Mouse (Mus musculus) urinary bladder, adult 18-20 months (tissue): Measurements from ENCODE around the gene Casc1.
A peak's percentile ranks its signal among the peaks of the same experiment; 100 is the strongest.

Experiments used
- DNase-seq, 2 experiments: peaks; one replicate each; pipeline ENCODE4 v3.0.0; 2022; ENCODE audit warnings: low spot score in 2 of 2, mixed read lengths in 2 of 2

Gene Casc1

DNA sequence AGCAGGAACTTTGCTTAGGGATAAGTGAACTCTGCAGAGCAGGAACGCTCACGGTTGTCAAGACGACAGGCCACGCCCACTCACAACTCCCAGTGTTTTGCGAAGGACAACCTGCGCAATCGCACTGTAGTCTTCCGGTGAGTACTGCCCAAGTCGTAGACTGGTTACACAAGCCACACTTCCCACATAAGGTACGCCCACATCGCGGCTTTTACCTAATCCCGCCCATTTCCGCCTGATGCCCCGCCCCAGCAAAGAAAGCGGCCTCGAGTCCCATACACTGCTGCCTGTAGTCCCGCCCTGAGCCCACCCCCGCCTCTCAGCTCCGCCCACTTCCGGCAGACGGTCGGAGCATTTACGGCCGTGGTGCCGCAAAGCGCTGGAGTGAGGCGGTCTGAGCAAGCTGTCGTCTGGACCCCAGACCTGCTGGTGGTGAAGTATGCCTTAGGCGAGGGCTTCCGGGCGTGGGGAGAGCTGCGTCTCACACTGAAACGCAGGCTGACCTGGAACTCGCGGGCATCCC is at the start of gene Casc1, which contains the start of gene Etfrf1:
Gene Casc1, minus strand, starts transcription at position 190 of the 523 bp plus-strand sequence.
Gene Etfrf1, plus strand, starts transcription at position 319 of the 523 bp plus-strand sequence.
- peak; percentile 87 to 99 for DNase-seq

- no peak for DNase-seq
Observed at GRCm38 (mm10) chr6:145256701-145257073, 45.9 kb upstream of the Casc1 start.

GRCm38 (mm10) chr6:145255952-145256700 is 45.3 kb upstream of the Casc1 start:
- DNase-seq: no peak

DNA sequence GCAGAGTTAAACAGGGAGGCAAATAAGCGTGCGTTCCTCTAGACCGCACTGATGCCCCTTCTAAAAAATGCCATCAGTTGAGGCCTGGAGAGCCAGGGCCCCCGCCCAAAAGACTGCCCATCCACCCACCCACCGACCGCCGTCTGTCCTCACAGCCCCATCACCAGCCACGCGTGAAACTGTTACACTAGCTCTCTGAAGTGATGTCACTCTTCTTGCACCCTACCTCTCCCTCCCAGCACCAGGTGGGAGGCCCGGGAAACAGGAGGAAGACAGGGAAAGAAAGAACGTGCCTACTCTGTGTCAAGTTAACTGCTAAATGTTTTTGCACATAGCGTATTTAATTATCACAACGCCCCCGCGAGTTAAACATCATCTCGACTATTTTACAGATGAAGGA is 40.0 kb upstream of the Casc1 start:
- DNase-seq: no peak

DNA sequence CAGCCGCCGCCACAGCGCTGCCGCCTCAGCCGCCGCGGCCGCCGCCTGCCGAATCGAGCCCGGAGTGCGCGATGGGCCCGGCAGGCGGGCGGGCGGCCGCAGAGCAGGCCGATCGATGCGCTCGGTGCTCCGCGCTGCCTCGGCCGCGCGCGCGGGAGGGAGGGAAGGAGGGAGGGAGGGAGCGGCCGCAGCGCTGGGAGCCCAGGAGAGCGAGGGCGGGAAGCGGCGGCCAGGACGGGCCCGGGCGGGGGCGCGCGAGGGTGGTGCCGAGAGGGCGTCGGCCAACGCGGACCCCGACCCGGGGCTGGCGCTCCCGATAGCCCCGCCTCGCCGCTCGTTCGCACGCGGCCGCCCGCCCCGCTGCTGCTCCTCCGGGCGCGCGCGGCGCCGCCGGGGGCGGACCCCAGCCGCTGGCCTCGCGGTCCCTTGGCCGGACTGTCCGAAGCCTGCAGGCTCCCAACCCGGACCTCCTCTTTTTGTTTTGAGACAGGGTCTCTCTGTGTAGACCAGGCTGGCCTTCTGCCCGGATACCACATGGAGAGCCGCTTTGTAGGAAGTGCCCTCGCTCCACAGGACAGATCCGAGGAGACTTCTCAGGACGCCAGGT is 39.5 kb upstream of the Casc1 start, which contains the start of gene Kras:
Gene Kras, minus strand, starts transcription at position 55 of the 607 bp plus-strand sequence.
- peak; percentile 85 to 86 for DNase-seq

DNA sequence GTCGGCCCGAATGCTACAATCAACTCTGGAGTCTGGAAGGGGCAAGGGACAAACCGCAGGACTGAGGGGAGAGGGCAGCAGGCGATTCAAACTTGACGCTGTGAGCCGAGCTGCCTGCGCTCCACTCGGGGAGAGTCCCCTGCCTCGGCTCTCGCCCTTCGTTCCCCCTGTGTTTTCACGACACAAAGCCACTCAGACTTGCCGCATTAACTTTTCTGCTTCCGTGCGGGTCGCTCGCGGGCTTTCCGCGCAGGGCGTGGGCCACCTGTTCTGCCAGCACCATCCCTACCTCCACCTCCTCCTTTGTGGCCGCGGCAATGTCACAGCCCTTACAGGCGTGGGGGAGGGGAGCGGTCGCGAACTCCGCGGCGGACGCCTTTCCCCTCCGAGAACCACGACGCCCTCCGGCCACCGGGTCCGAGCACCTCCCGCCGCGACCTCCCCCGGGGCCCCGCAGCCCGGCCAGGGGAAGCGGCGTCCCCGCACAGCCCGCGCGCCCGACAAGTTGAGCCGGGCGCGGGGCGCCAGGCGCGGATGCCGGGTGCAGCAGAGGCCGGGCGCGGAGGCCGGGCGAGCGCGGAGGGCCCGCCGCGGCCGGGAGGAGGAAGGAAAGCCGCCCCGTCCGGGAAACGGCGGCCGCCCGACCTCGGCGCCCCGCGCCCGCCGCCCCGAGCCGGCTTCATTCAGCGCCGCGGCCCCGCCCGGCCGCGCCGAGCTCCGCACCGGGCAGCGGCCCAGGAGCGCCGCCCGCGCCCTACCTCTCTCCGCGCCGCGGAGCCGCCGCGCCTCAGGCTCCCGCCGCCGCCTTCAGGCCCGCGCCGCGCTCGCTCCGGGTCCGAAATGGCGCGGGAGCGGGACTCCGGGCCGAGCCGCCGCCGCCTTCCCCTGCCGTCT is 38.7 kb upstream of the Casc1 start:
- peak; percentile 26 to 74 for DNase-seq

DNA sequence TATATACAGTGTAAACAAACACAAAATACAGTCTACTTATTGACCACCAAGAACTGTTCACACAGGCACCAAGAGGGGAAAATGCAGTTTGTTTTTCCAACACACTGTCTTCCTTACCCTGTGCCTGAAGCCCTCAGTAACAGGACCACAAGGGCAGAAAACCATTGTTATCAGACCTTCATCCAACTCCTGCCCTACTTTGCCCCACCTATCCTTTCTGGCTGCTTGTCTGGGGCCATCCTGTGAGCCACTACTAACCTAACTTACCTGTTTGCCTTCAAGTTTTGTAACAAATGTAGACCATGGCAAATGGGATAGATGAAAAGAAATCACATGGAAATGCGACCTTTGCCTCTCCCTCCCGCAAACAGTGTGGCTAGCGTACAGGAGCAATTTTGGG is 37.1 kb upstream of the Casc1 start:
- DNase-seq: no peak

GRCm38 (mm10) chr6:145246841-145247240 is 36.0 kb upstream of the Casc1 start:
- DNase-seq: no peak

DNA sequence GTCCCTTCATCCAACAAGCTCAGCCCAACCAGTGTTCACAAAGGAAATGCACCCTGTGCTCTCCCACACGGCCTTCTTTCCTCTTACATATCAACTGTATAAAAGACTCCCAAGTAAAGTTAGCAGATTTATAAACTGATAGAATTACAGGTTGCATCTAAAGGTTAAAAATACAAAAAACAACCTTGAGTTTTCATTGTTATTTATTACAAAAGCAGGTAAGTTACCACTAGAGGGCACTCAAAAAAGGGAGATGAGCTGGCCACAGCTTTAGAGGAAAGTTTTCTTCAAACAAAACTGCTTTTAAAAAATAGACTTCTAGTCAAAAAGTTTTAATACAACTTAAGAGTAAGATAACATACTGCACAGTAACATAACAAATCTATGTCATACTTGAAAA is 31.7 kb upstream of the Casc1 start:
- DNase-seq: no peak

GRCm38 (mm10) chr6:145240285-145240684 is 29.5 kb upstream of the Casc1 start:
- no peak for DNase-seq

GRCm38 (mm10) chr6:145237148-145237547 is 26.3 kb upstream of the Casc1 start:
- DNase-seq: no peak

- DNase-seq: no peak
Observed at GRCm38 (mm10) chr6:145235367-145235766, 24.6 kb upstream of the Casc1 start.

- no peak for DNase-seq
Observed at GRCm38 (mm10) chr6:145234391-145234790, 23.6 kb upstream of the Casc1 start.

DNA sequence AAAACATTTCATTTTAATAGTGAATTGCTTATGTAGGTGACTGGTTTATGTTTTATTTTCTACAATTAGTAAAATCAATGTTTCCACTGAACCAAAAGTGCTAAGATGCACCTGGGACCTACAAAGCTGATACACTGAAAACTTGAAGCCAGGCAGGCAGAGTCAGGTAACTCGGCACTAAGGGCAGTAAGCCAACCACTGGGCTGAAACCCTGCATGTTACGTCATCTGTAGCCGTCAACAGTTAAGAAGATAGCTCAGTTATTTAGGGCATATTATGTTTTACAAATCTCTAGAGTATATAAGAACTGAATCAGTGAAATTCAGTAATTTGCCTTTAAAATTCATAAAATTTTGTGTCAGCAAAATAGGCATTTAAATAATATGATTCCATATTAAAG is 15.5 kb upstream of the Casc1 start:
- no peak for DNase-seq

DNA sequence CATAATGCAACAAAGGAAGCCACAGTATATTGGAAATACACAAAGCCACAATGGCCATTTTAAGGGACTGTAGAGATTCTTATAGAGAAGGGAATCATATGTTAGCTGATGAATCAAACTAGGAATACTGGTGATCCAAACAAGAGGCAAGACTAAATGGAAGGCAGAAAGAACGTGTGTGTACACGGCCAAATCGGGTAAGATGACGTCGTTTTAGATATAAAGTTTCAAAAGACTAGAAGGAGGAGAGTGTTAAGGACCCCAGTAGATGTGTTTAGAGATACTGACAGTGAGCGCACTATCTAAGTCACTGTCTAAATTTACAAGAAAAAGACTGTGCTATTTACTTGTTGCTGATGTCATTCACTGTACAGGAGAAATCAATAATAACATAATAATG is 13.4 kb upstream of the Casc1 start:
- DNase-seq: no peak

DNA sequence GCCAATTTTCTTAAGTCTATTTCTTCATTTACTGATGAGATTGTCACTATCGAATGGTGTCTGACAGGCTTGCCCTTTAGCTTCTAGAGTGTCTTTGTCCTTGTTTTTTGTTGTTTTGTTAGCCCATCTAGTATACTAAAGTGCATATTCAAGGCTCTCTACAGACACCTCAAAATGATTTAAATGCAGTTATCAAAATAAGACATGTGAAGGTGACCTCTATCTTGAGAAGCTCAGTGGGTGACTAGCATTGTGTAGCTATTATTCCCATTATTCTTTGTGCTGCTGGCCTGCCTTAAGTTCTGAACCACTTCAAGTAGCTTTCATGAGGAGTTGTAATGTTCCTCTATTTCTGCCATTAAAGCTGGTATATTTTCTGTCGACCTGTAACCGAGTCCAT is 5.0 kb upstream of the Casc1 start:
- no peak for DNase-seq

DNA sequence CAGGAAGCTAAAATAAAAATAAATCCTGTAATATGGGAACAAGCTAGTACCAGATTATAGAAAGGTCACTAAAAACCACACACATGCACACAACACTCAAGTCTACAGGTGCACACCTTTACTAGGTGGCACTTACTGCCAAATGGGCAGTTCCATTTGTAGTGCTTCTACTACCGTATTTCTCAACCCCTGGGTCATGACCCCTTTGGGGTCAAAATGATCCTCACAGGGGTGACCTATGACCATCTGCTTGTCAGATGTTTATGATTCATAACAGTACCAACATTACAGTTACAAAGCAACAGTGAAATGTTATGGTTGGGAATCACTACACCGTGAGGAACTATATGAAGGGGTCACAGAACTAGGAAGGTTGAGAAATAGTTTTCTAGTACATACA is 3.1 kb upstream of the Casc1 start:
- no peak for DNase-seq

- no peak for DNase-seq
Observed at GRCm38 (mm10) chr6:145211376-145212305, 836 bp upstream of the Casc1 start.

DNA sequence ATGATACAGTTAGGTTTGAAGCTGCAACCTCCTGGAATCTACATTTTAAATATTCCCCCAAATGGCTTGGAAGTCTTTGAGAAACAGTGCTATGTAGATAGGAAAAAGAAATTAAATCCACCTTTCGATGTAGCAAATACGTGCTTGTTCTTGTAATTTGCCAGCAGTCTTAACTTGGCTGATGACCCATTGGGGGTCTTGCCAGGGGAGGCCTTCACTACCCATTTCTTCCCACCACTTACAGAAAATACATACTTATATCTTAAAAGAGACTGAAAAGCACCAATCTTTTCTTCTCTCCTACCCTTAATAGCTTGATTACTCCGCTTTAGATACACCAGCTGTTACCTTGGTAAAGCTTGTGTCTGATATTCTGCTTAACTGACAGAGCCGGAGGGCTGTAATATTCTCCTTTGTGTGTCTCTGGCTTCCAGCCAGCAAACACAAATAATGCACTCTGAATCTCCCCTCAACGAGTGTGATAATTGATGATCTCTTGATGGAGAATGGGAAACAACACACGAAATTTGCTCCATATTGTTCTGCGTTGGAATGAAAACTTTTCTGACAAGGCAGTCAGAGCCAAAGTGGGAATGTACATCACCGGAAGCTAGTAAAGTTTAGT is 637 bp downstream of the Casc1 start:
- no peak for DNase-seq

GRCm38 (mm10) chr6:145205142-145205541 is 5.7 kb downstream of the Casc1 start:
- DNase-seq: no peak

DNA sequence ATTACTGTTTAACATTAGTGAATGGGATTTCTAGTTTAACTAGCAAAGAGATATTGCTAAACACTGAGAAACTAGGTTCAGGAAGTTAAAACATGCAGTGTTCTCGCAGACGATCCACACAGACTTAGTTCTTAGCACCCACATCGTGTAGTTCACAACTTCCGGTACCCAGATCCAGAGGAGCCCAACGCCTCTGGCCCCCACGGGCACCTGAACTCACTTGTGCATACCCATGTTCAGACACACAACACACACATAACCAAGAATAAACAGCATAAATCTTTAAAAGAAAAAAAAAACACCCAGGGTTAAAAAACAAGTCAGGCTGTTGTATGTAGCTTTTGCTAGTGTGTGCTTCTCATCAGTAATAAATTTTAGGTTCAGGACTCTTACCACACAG is 6.4 kb downstream of the Casc1 start:
- DNase-seq: no peak
